Mouse (Mus musculus) MEL (cell line): ENCODE results near the gene Rrp12. TPM values are rescaled to one million over a fixed set of nuclear protein-coding genes. Genes with fewer than 3 reads are reported as not detected.

Experiments
- DNase-seq: peaks from one replicate; pipeline ENCODE4 v3.0.0; 2011; ENCODE audit warnings: low read depth, low spot score
- H3K27ac ChIP-seq: 2 replicates; pipeline ENCODE4 v1.5.1; 2012; ENCODE audit warnings: low read depth, mild to moderate bottlenecking, control low read depth, low read length, moderate library complexity; ENCODE audit not compliant: control insufficient read depth
- H3K27me3 ChIP-seq, 2 experiments: fragments of 150-350 bp in 1 of 2; sonication (generic) in 1 of 2; 2 replicates each; pipeline ENCODE4 v1.6.1; 2012; ENCODE audit warnings: low read length in 2 of 2, mild to moderate bottlenecking in 2 of 2, improper control_type of control experiment in 1 of 2, moderate library complexity in 1 of 2; ENCODE audit not compliant: insufficient read depth in 2 of 2, control insufficient read depth in 1 of 2
- H3K36me3 ChIP-seq, 2 experiments: 2 replicates each; pipeline ENCODE4 v1.6.1; 2012 to 2014; ENCODE audit warnings: low read length in 2 of 2, improper control_type of control experiment in 1 of 2, inconsistent platforms in 1 of 2, mild to moderate bottlenecking in 1 of 2; ENCODE audit not compliant: insufficient read depth in 2 of 2, control insufficient read depth in 1 of 2
- H3K4me1 ChIP-seq, 2 experiments: fragments of 150-350 bp in 1 of 2; sonication (generic) in 1 of 2; 2 replicates each; pipeline ENCODE4 v1.6.1; 2012; ENCODE audit warnings: low read length in 2 of 2, improper control_type of control experiment in 1 of 2, mild to moderate bottlenecking in 1 of 2; ENCODE audit not compliant: insufficient read depth in 2 of 2, control insufficient read depth in 1 of 2
- H3K4me3 ChIP-seq, 2 experiments: fragments of 150-350 bp in 1 of 2; sonication (generic) in 1 of 2; 2 replicates each; pipeline ENCODE4 v1.5.1; 2012; ENCODE audit warnings: low read depth in 2 of 2, low read length in 2 of 2, mild to moderate bottlenecking in 2 of 2, moderate library complexity in 2 of 2, control low read depth in 1 of 2, improper control_type of control experiment in 1 of 2; ENCODE audit not compliant: control insufficient read depth in 1 of 2, insufficient read depth in 1 of 2
- H3K79me2 ChIP-seq: 2 replicates; pipeline ENCODE4 v1.6.1; 2012; ENCODE audit warnings: mild to moderate bottlenecking, low read length, moderate library complexity; ENCODE audit not compliant: control insufficient read depth, poor library complexity, insufficient read depth
- H3K9ac ChIP-seq: 2 replicates; pipeline ENCODE4 v1.6.1; 2012; ENCODE audit warnings: low read depth, mild to moderate bottlenecking, control low read depth, low read length, moderate library complexity; ENCODE audit not compliant: control insufficient read depth, poor library complexity, severe bottlenecking
- H3K9me3 ChIP-seq: fragments of 150-350 bp; sonication (generic); replicated peaks from 2 replicates; pipeline ENCODE4 v1.6.1; 2012; ENCODE audit warnings: mild to moderate bottlenecking, low read length, improper control_type of control experiment, moderate library complexity; ENCODE audit not compliant: insufficient read depth
- BHLHE40 ChIP-seq: IDR thresholded peaks from 2 replicates; pipeline ENCODE4 v1.6.1; 2012; ENCODE audit warnings: low read depth, mild to moderate bottlenecking, inconsistent platforms, low read length, improper control_type of control experiment, borderline replicate concordance
- CHD1 ChIP-seq: IDR thresholded peaks from 2 replicates; pipeline ENCODE4 v1.6.1; 2012; ENCODE audit warnings: low read depth, mild to moderate bottlenecking, inconsistent platforms, low read length, improper control_type of control experiment
- CHD2 ChIP-seq: IDR thresholded peaks from 2 replicates; pipeline ENCODE4 v1.6.1; 2011; ENCODE audit warnings: low read length, improper control_type of control experiment
- CTCF ChIP-seq, 3 experiments: IDR thresholded peaks in 2 of 3; conservative IDR thresholded peaks in 1 of 3; 2 replicates each; pipeline ENCODE4 v1.5.1; 2011 to 2012; ENCODE audit warnings: low read length in 3 of 3, low read depth in 2 of 3, mild to moderate bottlenecking in 2 of 3, improper control_type of control experiment in 1 of 3, inconsistent platforms in 1 of 3, mixed read lengths in 1 of 3, moderate library complexity in 1 of 3; ENCODE audit not compliant: control insufficient read depth in 1 of 3, insufficient read depth in 1 of 3, poor library complexity in 1 of 3, severe bottlenecking in 1 of 3
- E2F4 ChIP-seq: IDR thresholded peaks from 2 replicates; pipeline ENCODE4 v1.6.1; 2011; ENCODE audit warnings: low read depth, low read length, improper control_type of control experiment, borderline replicate concordance
- ELF1 ChIP-seq: IDR thresholded peaks from 2 replicates; pipeline ENCODE4 v1.6.1; 2014; ENCODE audit warnings: low read depth, mild to moderate bottlenecking, inconsistent platforms, low read length, improper control_type of control experiment, moderate library complexity
- EP300 ChIP-seq, 2 experiments: IDR thresholded peaks; 2 replicates each; pipeline ENCODE4 v1.6.1; 2011; ENCODE audit warnings: improper control_type of control experiment in 2 of 2, low read length in 2 of 2, low read depth in 1 of 2, mild to moderate bottlenecking in 1 of 2
- ETS1 ChIP-seq: IDR thresholded peaks from 2 replicates; pipeline ENCODE4 v1.6.1; 2012; ENCODE audit warnings: low read depth, mild to moderate bottlenecking, inconsistent platforms, low read length, improper control_type of control experiment, moderate library complexity
- GABPA ChIP-seq: IDR thresholded peaks from 2 replicates; pipeline ENCODE4 v1.6.1; 2012; ENCODE audit warnings: low read depth, mild to moderate bottlenecking, inconsistent platforms, low read length, improper control_type of control experiment, moderate library complexity
- GATA1 ChIP-seq: IDR thresholded peaks from 2 replicates; pipeline ENCODE4 v1.6.1; 2011; ENCODE audit warnings: low read depth, low read length, improper control_type of control experiment
- JUND ChIP-seq: IDR thresholded peaks from 2 replicates; pipeline ENCODE4 v1.6.1; 2011; ENCODE audit warnings: low read depth, mild to moderate bottlenecking, improper control_type of control experiment, low read length
- KAT2A ChIP-seq: conservative IDR thresholded peaks from 2 replicates; pipeline ENCODE4 v1.6.1; 2012; ENCODE audit warnings: low read depth, low read length, improper control_type of control experiment, inconsistent platforms
- MAFK ChIP-seq: IDR thresholded peaks from 2 replicates; pipeline ENCODE4 v1.6.1; 2011; ENCODE audit warnings: low read depth, mild to moderate bottlenecking, low read length, improper control_type of control experiment, borderline replicate concordance
- MAX ChIP-seq: IDR thresholded peaks from 2 replicates; pipeline ENCODE4 v1.6.1; 2011; ENCODE audit warnings: low read length, improper control_type of control experiment
- MEF2A ChIP-seq: IDR thresholded peaks from 2 replicates; pipeline ENCODE4 v1.6.1; 2014; ENCODE audit warnings: low read depth, mild to moderate bottlenecking, inconsistent platforms, low read length, improper control_type of control experiment; ENCODE audit not compliant: poor library complexity, insufficient replicate concordance, severe bottlenecking; ENCODE audit errors: extremely low read depth
- MXI1 ChIP-seq: IDR thresholded peaks from 2 replicates; pipeline ENCODE4 v1.6.1; 2011; ENCODE audit warnings: mild to moderate bottlenecking, low read depth, low read length, improper control_type of control experiment
- MYB ChIP-seq: IDR thresholded peaks from 2 replicates; pipeline ENCODE4 v1.6.1; 2011; ENCODE audit warnings: mild to moderate bottlenecking, low read depth, low read length, improper control_type of control experiment
- MYC ChIP-seq: IDR thresholded peaks from 2 replicates; pipeline ENCODE4 v1.6.1; 2011; ENCODE audit warnings: low read depth, mild to moderate bottlenecking, low read length, improper control_type of control experiment, moderate library complexity
- NELFE ChIP-seq: IDR thresholded peaks from 2 replicates; pipeline ENCODE4 v1.6.1; 2011; ENCODE audit warnings: low read depth, low read length, improper control_type of control experiment
- NRF1 ChIP-seq: IDR thresholded peaks from 2 replicates; pipeline ENCODE4 v1.6.1; 2014; ENCODE audit warnings: low read depth, mild to moderate bottlenecking, inconsistent platforms, low read length, improper control_type of control experiment, moderate library complexity; ENCODE audit not compliant: poor library complexity, insufficient read depth, severe bottlenecking
- POLR2A ChIP-seq, 2 experiments: IDR thresholded peaks; 2 replicates each; pipeline ENCODE4 v1.6.1; 2011 to 2012; ENCODE audit warnings: low read length in 2 of 2, mild to moderate bottlenecking in 2 of 2, control low read depth in 1 of 2, improper control_type of control experiment in 1 of 2, low read depth in 1 of 2, moderate library complexity in 1 of 2; ENCODE audit not compliant: control insufficient read depth in 1 of 2, insufficient read depth in 1 of 2, poor library complexity in 1 of 2
- POLR2AphosphoS2 ChIP-seq: IDR thresholded peaks from 2 replicates; pipeline ENCODE4 v1.6.1; 2011; ENCODE audit warnings: low read length, improper control_type of control experiment
- POLR2AphosphoS5 ChIP-seq: IDR thresholded peaks from 2 replicates; pipeline ENCODE4 v1.6.1; 2012; ENCODE audit warnings: low read depth, borderline replicate concordance, mild to moderate bottlenecking, inconsistent platforms, low read length, moderate library complexity, mixed read lengths
- RAD21 ChIP-seq: IDR thresholded peaks from 2 replicates; pipeline ENCODE4 v1.6.1; 2011; ENCODE audit warnings: mild to moderate bottlenecking, low read depth, low read length, improper control_type of control experiment
- RCOR1 ChIP-seq: IDR thresholded peaks from 2 replicates; pipeline ENCODE4 v1.6.1; 2012; ENCODE audit warnings: low read depth, mild to moderate bottlenecking, inconsistent platforms, low read length, improper control_type of control experiment
- SIN3A ChIP-seq: IDR thresholded peaks from 2 replicates; pipeline ENCODE4 v1.6.1; 2012; ENCODE audit warnings: low read length, improper control_type of control experiment, inconsistent platforms
- SMC3 ChIP-seq: IDR thresholded peaks from 2 replicates; pipeline ENCODE4 v1.6.1; 2011; ENCODE audit warnings: low read depth, low read length, improper control_type of control experiment
- TAL1 ChIP-seq: IDR thresholded peaks from 2 replicates; pipeline ENCODE4 v1.6.1; 2012; ENCODE audit warnings: mild to moderate bottlenecking, inconsistent platforms, low read length, moderate library complexity, mixed read lengths
- TBP ChIP-seq: IDR thresholded peaks from 2 replicates; pipeline ENCODE4 v1.8.0; 2011; ENCODE audit warnings: low read depth, low read length, improper control_type of control experiment
- UBTF ChIP-seq: IDR thresholded peaks from 2 replicates; pipeline ENCODE4 v1.6.1; 2012; ENCODE audit warnings: low read depth, mild to moderate bottlenecking, inconsistent platforms, low read length, improper control_type of control experiment, moderate library complexity, borderline replicate concordance; ENCODE audit not compliant: insufficient read depth
- USF2 ChIP-seq, 2 experiments: IDR thresholded peaks; 2 replicates each; pipeline ENCODE4 v1.6.1; 2011 to 2012; ENCODE audit warnings: improper control_type of control experiment in 2 of 2, low read length in 2 of 2, borderline replicate concordance in 1 of 2, inconsistent platforms in 1 of 2, low read depth in 1 of 2, mild to moderate bottlenecking in 1 of 2; ENCODE audit not compliant: insufficient read depth in 1 of 2
- ZC3H11A ChIP-seq: IDR thresholded peaks from 2 replicates; pipeline ENCODE4 v1.6.1; 2012; ENCODE audit warnings: low read depth, mild to moderate bottlenecking, inconsistent platforms, low read length, improper control_type of control experiment
- ZKSCAN1 ChIP-seq: IDR thresholded peaks from 2 replicates; pipeline ENCODE4 v1.6.1; 2012; ENCODE audit warnings: low read depth, mild to moderate bottlenecking, inconsistent platforms, low read length, improper control_type of control experiment, moderate library complexity
- ZMIZ1 ChIP-seq: IDR thresholded peaks from 2 replicates; pipeline ENCODE4 v1.6.1; 2012; ENCODE audit warnings: low read depth, mild to moderate bottlenecking, inconsistent platforms, low read length, improper control_type of control experiment, moderate library complexity
- ZNF384 ChIP-seq: IDR thresholded peaks from 2 replicates; pipeline ENCODE4 v1.6.1; 2012; ENCODE audit warnings: low read depth, mild to moderate bottlenecking, inconsistent platforms, low read length, improper control_type of control experiment
- polyA plus RNA-seq, 2 experiments: library from polyadenylated mRNA; stranded (reverse) in 1 of 2; unstranded in 1 of 2; fragments of >175 nt in 1 of 2; fragments of >200 nt in 1 of 2; gene quantifications; 2 replicates each; pipeline versions ENCODE4 v1.2.1 to v1.2.4; 2012; ENCODE audit warnings: low replicate concordance in 2 of 2, low read depth in 1 of 2; ENCODE audit not compliant: insufficient read length in 2 of 2, insufficient read depth in 1 of 2, missing spikeins in 1 of 2
- total RNA-seq: library from RNA; depleted of rRNA; stranded (reverse); fragments of 300-350 nt; gene quantifications from 2 replicates; pipeline ENCODE4 v1.2.3, GENCODE M21; 2012; rRNA removed

Gene Rrp12
- total RNA-seq (93.8 and 106 TPM in 2 replicates), polyA plus RNA-seq (100 to 1,000 TPM in 1 of 2 experiments, 10 to 100 TPM in 1; 44.5 to 134 TPM)

- H3K9ac ChIP-seq: peak within 1 kb of the TSS; percentile 84
- TF ChIP-seq MYB: no peak
- no peak for TF ChIP-seq GABPA
- no peak for TF ChIP-seq JUND
- TF ChIP-seq RCOR1: no peak
- no peak for TF ChIP-seq ZC3H11A
- no peak; the same call in 1 of the 2 replicates for TF ChIP-seq NRF1
- TF ChIP-seq RAD21: no peak
- 0 out of 4 replicates have a peak, but pooled peaks of 1 of the 2 experiments have one; percentile 3 for TF ChIP-seq EP300 (IDR thresholded peaks at IDR 0.05; ENCODE audit: low read depth in 1 of 2, low read length in 2 of 2)
- TF ChIP-seq USF2 (IDR thresholded peaks at IDR 0.05; ENCODE audit: borderline replicate concordance in 1 of 2, insufficient read depth in 1 of 2, low read depth in 1 of 2, low read length in 2 of 2): no peak
- peak; percentile 100 for TF ChIP-seq SIN3A
- peak; percentile 94 for TF ChIP-seq NELFE
- TF ChIP-seq ZKSCAN1: no peak
- TF ChIP-seq E2F4: peak; percentile 43; the same call in 1 of the 2 replicates
- peak; percentile 38; the same call in 1 of the 2 replicates for TF ChIP-seq MEF2A
- peak; percentile 89 for TF ChIP-seq POLR2AphosphoS2
- TF ChIP-seq MAFK: no peak
- peak; percentile 99 for TF ChIP-seq MYC
- 0 out of 2 replicates have a peak, but pooled peaks have one; percentile 17 for TF ChIP-seq GATA1
- no peak for TF ChIP-seq UBTF
- TF ChIP-seq CHD1: peak; percentile 91; the same call in 1 of the 2 replicates
- TF ChIP-seq ELF1: peak; percentile 88
- TF ChIP-seq POLR2AphosphoS5: no peak
- no peak for TF ChIP-seq SMC3
- TF ChIP-seq ZMIZ1: no peak
- TF ChIP-seq MAX: peak; percentile 99
- peak; percentile 100 for TF ChIP-seq MXI1
- no peak for TF ChIP-seq TAL1
- peak; percentile 50 for TF ChIP-seq KAT2A
- no peak for TF ChIP-seq CHD2
- peak; percentile 63 to 96; a peak in 3 of 4 replicates for TF ChIP-seq POLR2A (IDR thresholded peaks at IDR 0.05; ENCODE audit: control insufficient read depth in 1 of 2, insufficient read depth in 1 of 2, low read depth in 1 of 2, low read length in 2 of 2, poor library complexity in 1 of 2)
- TF ChIP-seq TBP: peak; percentile 73
- no peak for TF ChIP-seq CTCF (IDR thresholded peaks at IDR 0.05 in 2 of 3, conservative IDR thresholded peaks at IDR 0.05 in 1 of 3; ENCODE audit: control insufficient read depth in 1 of 3, insufficient read depth in 1 of 3, low read depth in 2 of 3, low read length in 3 of 3, poor library complexity in 1 of 3, severe bottlenecking in 1 of 3)
- no peak for TF ChIP-seq ZNF384
- TF ChIP-seq BHLHE40: no peak
- peak; percentile 39 for TF ChIP-seq ETS1
Measured at GRCm38 (mm10) chr19:41895460-41896318, at the start of gene Rrp12. TSS of gene Rrp12 (minus strand) at chr19:41896173.

More at GRCm38 (mm10) chr19:41895460-41896318, at the start of gene Rrp12:
- Histone ChIP-seq H3K27me3 (no peaks in the 10 kb centered on the region), H3K4me3 (peak within 1 kb of the TSS; percentile 86 to 87), H3K36me3 (peaks cover 2 to 21% of the 10 kb centered on the region in 2 experiments), H3K27ac (peak within 1 kb of the TSS; percentile 77), H3K4me1 (peaks cover 5 to 21% of the 10 kb centered on the region in 2 experiments), H3K9me3 (no peaks in the 10 kb centered on the region), H3K79me2 (peaks cover 22% of the 10 kb centered on the region)
- peak; percentile 98 for DNase-seq
